Mouse (Mus musculus): ENCODE measurements at regions not wholly inside any gene's neighbourhood (a gene's known extent, or its start where the extent isn't known, plus 50 kb on each side); places are given as distances from the start of the nearest gene placed in this dataset.

GRCm38 (mm10) chr13:11347787-11348501 is 758.8 kb downstream of the Ryr2 start:
- ATAC-seq (ENCODE audit: low FRiP score, low read depth) = peak; percentile 74
- no peak overlapping the region for H3K9ac ChIP-seq
- no peak overlapping the region for H3K27ac ChIP-seq
- H3K27me3 ChIP-seq (replicated peaks) = no peaks in the 10 kb centered on the region
- H3K4me3 ChIP-seq = no peak overlapping the region
- H3K36me3 ChIP-seq = no peaks in the 10 kb centered on the region
- no peak overlapping the region for H3K4me2 ChIP-seq (replicated peaks)
- H3K9me3 ChIP-seq = no peaks in the 10 kb centered on the region
- WGBS = 49% methylated on average over 6 of the region's 6 CpGs
- H3K4me1 ChIP-seq = no peaks in the 10 kb centered on the region

- no peak overlapping the region for H3K27ac ChIP-seq
- no peak for ATAC-seq (ENCODE audit: low FRiP score, low read depth)
- H3K4me2 ChIP-seq (replicated peaks) = no peak overlapping the region
- H3K4me1 ChIP-seq = no peaks in the 10 kb centered on the region
- no peak overlapping the region for H3K4me3 ChIP-seq
- 76% methylated on average over 2 of the region's 2 CpGs for WGBS
- H3K36me3 ChIP-seq = no peaks in the 10 kb centered on the region
- H3K9ac ChIP-seq = no peak overlapping the region
- H3K27me3 ChIP-seq (replicated peaks) = no peaks in the 10 kb centered on the region
- H3K9me3 ChIP-seq = no peaks in the 10 kb centered on the region
Measured at GRCm38 (mm10) chr13:11344500-11344899, 762.2 kb downstream of the Ryr2 start.

- Histone ChIP-seq H3K9ac (no peak overlapping the region), H3K4me2 (replicated peaks) (no peak overlapping the region), H3K27ac (no peak overlapping the region), H3K27me3 (replicated peaks) (no peaks in the 10 kb centered on the region), H3K4me1 (no peaks in the 10 kb centered on the region), H3K36me3 (no peaks in the 10 kb centered on the region), H3K4me3 (no peak overlapping the region), H3K9me3 (no peaks in the 10 kb centered on the region)
- 81% methylated on average over 9 of the region's 9 CpGs for whole genome bisulfite sequencing
- ATAC-seq (ENCODE audit: low FRiP score, low read depth) = no peak
Measured at GRCm38 (mm10) chr13:11338297-11338616, 768.5 kb downstream of the Ryr2 start.

DNA sequence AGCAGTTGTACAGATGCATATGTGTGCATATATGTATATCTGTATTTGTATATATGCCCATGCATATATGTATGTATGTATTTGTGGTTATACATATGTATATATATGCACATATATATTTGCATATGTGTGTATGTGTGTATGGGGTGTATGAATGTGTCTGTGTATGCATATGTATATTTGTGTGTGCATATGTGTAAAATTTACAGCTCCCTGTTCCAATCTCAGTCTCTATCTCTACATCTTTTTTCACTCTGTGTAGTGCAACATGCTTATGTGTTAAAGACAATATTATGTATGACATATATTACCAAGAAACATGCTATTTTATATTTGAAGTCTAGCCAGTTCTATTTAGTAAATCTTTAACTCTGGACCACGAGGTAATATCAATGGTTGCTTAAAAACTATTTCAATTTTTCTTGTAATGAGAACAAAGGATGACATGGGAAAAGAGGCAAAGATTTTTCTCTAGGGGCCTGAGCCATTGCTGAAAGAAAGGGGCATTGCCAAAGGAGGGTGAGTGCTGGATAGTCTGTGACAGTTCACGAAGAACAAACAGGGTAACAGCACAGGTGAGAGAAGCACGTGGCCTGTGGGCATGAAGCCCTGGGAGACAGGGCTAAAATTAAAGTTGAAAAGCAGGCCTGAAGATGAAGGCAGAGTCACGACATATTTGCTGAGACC is 769.0 kb downstream of the Ryr2 start:
- Histone ChIP-seq H3K9me3 (no peaks in the 10 kb centered on the region), H3K4me1 (no peaks in the 10 kb centered on the region), H3K4me2 (replicated peaks) (no peak overlapping the region), H3K27me3 (replicated peaks) (no peaks in the 10 kb centered on the region), H3K4me3 (no peak overlapping the region), H3K36me3 (no peaks in the 10 kb centered on the region), H3K9ac (no peak overlapping the region), H3K27ac (no peak overlapping the region)
- ATAC-seq (ENCODE audit: low FRiP score, low read depth) = no peak
- 71% methylated on average over 4 of the region's 4 CpGs for WGBS

DNA sequence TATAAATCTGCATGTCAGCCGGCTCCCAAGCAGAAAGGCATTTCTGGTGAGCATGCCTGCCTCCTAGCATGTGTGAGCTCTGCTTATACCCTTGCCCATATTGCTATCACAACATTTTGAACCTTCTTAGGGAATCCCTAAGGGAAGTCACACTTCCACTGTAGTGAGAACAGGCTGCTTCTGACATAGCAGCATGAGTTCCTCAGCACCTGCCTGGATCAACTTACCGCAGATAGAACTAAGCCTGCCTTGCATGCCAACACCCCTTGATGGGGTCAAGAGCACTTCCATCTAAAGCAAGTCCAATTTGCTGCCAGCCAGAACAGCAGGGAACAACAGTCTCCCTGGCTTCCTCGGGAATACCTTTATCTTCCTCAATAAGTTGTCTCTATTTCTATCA is 769.8 kb downstream of the Ryr2 start:
- ATAC-seq (ENCODE audit: low FRiP score, low read depth) = no peak
- no peaks in the 10 kb centered on the region for H3K4me1 ChIP-seq
- no peaks in the 10 kb centered on the region for H3K9me3 ChIP-seq
- H3K27ac ChIP-seq = no peak overlapping the region
- H3K36me3 ChIP-seq = no peaks in the 10 kb centered on the region
- no peaks in the 10 kb centered on the region for H3K27me3 ChIP-seq (replicated peaks)
- no peak overlapping the region for H3K4me2 ChIP-seq (replicated peaks)
- no peak overlapping the region for H3K4me3 ChIP-seq
- WGBS = 83% methylated on average over 3 of the region's 3 CpGs
- H3K9ac ChIP-seq = no peak overlapping the region

- no peak overlapping the region for H3K4me3 ChIP-seq
- H3K27me3 ChIP-seq (replicated peaks) = no peaks in the 10 kb centered on the region
- no peak for ATAC-seq (ENCODE audit: low FRiP score, low read depth)
- H3K4me2 ChIP-seq (replicated peaks) = no peak overlapping the region
- H3K36me3 ChIP-seq = no peaks in the 10 kb centered on the region
- H3K27ac ChIP-seq = no peak overlapping the region
- 92% methylated on average over 4 of the region's 4 CpGs for WGBS
- H3K9me3 ChIP-seq = no peaks in the 10 kb centered on the region
- H3K9ac ChIP-seq = no peak overlapping the region
- no peaks in the 10 kb centered on the region for H3K4me1 ChIP-seq
Measured at GRCm38 (mm10) chr13:11331991-11332390, 774.8 kb downstream of the Ryr2 start.

GRCm38 (mm10) chr13:11308716-11309115 is 798.0 kb downstream of the Ryr2 start:
- no peaks in the 10 kb centered on the region for H3K27me3 ChIP-seq (replicated peaks)
- H3K9me3 ChIP-seq = no peaks in the 10 kb centered on the region
- 89% methylated on average over 2 of the region's 2 CpGs for WGBS
- H3K27ac ChIP-seq = no peak overlapping the region
- H3K4me1 ChIP-seq = no peaks in the 10 kb centered on the region
- no peak overlapping the region for H3K4me3 ChIP-seq
- H3K4me2 ChIP-seq (replicated peaks) = no peak overlapping the region
- no peak for ATAC-seq (ENCODE audit: low FRiP score, low read depth)
- no peak overlapping the region for H3K9ac ChIP-seq
- H3K36me3 ChIP-seq = no peaks in the 10 kb centered on the region

DNA sequence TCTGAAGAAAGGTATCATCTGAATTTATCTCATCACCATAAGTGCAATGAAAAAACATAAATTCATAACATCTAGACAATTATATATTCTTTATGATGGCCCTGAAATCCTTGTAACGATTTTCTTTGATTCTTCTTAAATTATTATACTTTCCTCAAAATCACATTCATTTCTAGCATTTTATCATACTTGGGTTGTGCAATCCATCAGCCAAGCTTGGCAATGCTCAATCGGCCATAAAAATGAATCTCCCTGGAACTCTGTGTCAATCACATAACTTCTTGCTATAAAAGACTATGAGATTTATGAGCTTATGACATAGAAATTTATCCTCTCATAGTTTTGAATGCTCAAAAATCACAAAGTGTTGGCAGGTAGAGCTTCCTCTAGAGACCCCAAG is 811.3 kb downstream of the Ryr2 start:
- Histone ChIP-seq H3K27ac (no peak overlapping the region), H3K9me3 (no peaks in the 10 kb centered on the region), H3K9ac (no peak overlapping the region), H3K27me3 (replicated peaks) (no peaks in the 10 kb centered on the region), H3K36me3 (no peaks in the 10 kb centered on the region), H3K4me1 (no peaks in the 10 kb centered on the region), H3K4me2 (replicated peaks) (no peak overlapping the region), H3K4me3 (no peak overlapping the region)
- no peak for ATAC-seq (ENCODE audit: low FRiP score, low read depth)
- WGBS = 84% methylated on average over 2 of the region's 2 CpGs

DNA sequence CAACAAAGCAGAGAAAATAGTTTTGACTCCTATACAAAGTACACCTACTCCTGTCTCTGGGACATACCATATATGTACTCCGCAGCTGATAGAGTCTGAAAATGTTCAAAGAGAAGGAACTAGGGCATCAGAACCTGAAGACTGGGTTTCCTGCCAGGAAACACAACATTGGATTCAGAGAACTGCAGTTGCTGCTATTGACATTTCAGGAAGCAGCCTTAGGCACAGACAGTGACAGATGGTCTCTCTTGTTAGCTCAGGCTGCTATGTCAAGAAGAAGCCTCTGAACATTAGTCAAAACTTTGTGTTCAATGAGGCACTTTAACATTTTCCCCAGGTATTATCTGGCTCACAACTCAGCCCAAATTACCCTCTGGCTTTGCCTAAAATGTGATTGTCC is 812.1 kb downstream of the Ryr2 start:
- Histone ChIP-seq H3K9ac (no peak overlapping the region), H3K36me3 (no peaks in the 10 kb centered on the region), H3K27ac (no peak overlapping the region), H3K4me2 (replicated peaks) (no peak overlapping the region), H3K27me3 (replicated peaks) (no peaks in the 10 kb centered on the region), H3K4me1 (no peaks in the 10 kb centered on the region), H3K9me3 (no peaks in the 10 kb centered on the region), H3K4me3 (no peak overlapping the region)
- WGBS = 87% methylated on average over 1 of the region's 1 CpGs
- no peak for ATAC-seq (ENCODE audit: low FRiP score, low read depth)

- Histone ChIP-seq H3K9ac (no peak overlapping the region), H3K27me3 (replicated peaks) (no peaks in the 10 kb centered on the region), H3K4me2 (replicated peaks) (no peak overlapping the region), H3K4me3 (no peak overlapping the region), H3K9me3 (no peaks in the 10 kb centered on the region), H3K36me3 (no peaks in the 10 kb centered on the region), H3K27ac (no peak overlapping the region), H3K4me1 (no peaks in the 10 kb centered on the region)
- no peak for ATAC-seq (ENCODE audit: low FRiP score, low read depth)
Measured at GRCm38 (mm10) chr13:11293750-11294149, 813.0 kb downstream of the Ryr2 start.

DNA sequence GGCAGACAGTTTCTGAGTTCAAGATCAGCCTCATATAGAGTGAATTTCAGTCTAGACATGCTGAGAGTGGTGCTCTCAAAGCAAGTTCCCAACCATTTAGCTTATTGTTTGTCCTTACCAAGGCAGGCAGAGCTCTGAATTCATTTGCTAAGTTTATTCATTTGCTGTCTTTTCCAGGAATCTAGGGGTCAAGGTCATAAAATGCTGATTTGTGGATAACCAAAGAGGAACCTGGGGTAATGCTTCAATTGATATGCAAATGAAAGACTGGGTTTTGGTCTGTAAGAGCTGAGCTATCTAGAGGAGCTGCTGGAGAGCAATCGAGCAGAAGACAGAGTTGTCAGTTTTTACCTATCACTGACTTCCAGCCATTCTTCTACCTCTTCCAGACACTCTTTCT is 832.8 kb downstream of the Ryr2 start:
- Histone ChIP-seq H3K27me3 (replicated peaks) (no peaks in the 10 kb centered on the region), H3K4me3 (no peak overlapping the region), H3K4me2 (replicated peaks) (no peak overlapping the region), H3K9ac (no peak overlapping the region), H3K27ac (no peak overlapping the region), H3K9me3 (no peaks in the 10 kb centered on the region), H3K4me1 (no peaks in the 10 kb centered on the region), H3K36me3 (no peaks in the 10 kb centered on the region)
- 9% methylated on average over 1 of the region's 1 CpGs for WGBS
- ATAC-seq (ENCODE audit: low FRiP score, low read depth) = no peak

DNA sequence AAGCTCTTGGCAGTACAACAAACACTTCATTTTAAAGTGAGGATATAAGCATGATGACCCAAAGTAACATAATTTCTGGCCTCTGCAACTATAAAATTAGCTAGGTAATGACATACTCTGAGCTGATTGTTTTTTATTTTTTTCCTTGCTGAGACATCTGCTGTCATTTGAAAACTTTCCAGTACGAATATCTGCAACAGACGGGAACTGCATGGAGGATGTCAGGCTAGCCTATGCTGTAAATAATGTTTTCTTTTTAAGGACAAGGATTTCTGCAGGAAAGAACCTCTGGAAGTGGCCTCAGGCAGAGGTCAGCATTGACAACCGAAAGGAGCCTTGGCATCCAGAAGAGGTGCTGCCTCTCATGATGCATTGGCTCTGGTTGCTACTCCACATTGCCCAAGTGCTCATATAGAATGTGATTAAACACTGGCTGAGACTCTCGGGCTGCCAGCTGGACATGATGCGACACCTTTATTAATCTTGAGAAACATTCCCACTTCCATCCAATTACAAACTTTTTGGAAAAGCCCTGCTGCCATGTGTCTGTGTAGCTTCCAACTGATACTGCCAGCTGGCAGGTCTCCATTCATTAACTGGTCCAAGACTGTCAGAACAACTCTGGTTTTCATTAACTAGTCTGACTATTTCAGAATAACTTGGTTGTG is 837.9 kb downstream of the Ryr2 start:
- no peak overlapping the region for H3K4me3 ChIP-seq
- no peak for ATAC-seq (ENCODE audit: low FRiP score, low read depth)
- no peak overlapping the region for H3K4me2 ChIP-seq (replicated peaks)
- H3K27me3 ChIP-seq (replicated peaks) = no peaks in the 10 kb centered on the region
- H3K4me1 ChIP-seq = no peaks in the 10 kb centered on the region
- H3K27ac ChIP-seq = no peak overlapping the region
- H3K9me3 ChIP-seq = no peaks in the 10 kb centered on the region
- no peaks in the 10 kb centered on the region for H3K36me3 ChIP-seq
- H3K9ac ChIP-seq = no peak overlapping the region
- 85% methylated on average over 5 of the region's 5 CpGs for WGBS

DNA sequence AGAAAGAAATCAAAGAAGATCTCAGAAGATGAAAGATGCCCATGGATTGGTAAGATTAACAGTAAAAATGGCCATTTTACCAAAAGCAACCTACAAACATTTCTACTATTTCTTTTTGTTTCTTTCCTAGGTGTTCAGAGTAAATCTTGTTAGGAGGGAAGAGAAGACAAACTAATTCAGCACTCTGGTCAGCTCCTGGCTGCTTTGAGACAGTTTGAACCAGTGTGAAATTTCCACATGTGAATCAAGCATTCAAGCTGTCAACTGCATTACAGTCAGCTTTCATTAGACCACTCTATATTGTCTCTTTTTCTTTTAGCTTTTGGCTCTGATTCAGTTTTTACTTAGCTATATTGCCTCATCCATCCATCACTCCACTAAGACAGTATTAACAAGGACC is 859.2 kb downstream of the Ryr2 start:
- no peaks in the 10 kb centered on the region for H3K36me3 ChIP-seq
- H3K4me3 ChIP-seq = no peak overlapping the region
- H3K4me1 ChIP-seq = no peaks in the 10 kb centered on the region
- H3K27ac ChIP-seq = no peak overlapping the region
- H3K9ac ChIP-seq = no peak overlapping the region
- no peaks in the 10 kb centered on the region for H3K27me3 ChIP-seq (replicated peaks)
- no peaks in the 10 kb centered on the region for H3K9me3 ChIP-seq
- H3K4me2 ChIP-seq (replicated peaks) = no peak overlapping the region
- ATAC-seq (ENCODE audit: low FRiP score, low read depth) = no peak
